ENCODE assay signal across 8 mouse cellular contexts in genomic region chr12:31074839-31075538, GRCm38 (mm10). TPM values are rescaled to one million over a fixed set of nuclear protein-coding genes. Genes with fewer than 3 reads are reported as not detected.
DNase-seq lines count a peak whose midpoint lies in the region; ATAC-seq and TF ChIP-seq lines count a peak whose summit lies in the region.

No protein-coding gene starts in this region.

- peak overlapping the region; percentile 97 for H3K4me2 ChIP-seq in heart, embryonic 12.5 days
- H3K4me2 ChIP-seq in kidney, postnatal 0 days (ENCODE audit: low read length): peak overlapping the region; percentile 63

- DNase-seq in left cerebral cortex, postnatal 25 days (ENCODE audit: low spot score in 2 of 2): peak; percentile 6 to 10
- no peak for DNase-seq in left cerebral cortex, postnatal 14 days (ENCODE audit: low spot score in 2 of 2)
- DNase-seq in brain, embryonic 14.5 days (ENCODE audit: low read depth): peak; percentile 56
- DNase-seq in kidney, postnatal 0 days (ENCODE audit: low spot score): peak; percentile 42
- DNase-seq in lung, postnatal 4 days: peak; percentile 14 to 44
- DNase-seq in spleen, postnatal 4 days (ENCODE audit: low spot score in 2 of 2): peak; percentile 22 to 67
- DNase-seq in gastrocnemius, postnatal 14 days: no peak

- no peak for TF ChIP-seq POLR2A in brain, embryonic 14.5 days (IDR thresholded peaks at IDR 0.05; ENCODE audit: borderline replicate concordance, extremely low read depth, insufficient read depth, insufficient read length, poor library complexity, severe bottlenecking)

- H3K4me3 ChIP-seq in heart, embryonic 12.5 days: peak overlapping the region; percentile 47
- peak overlapping the region; percentile 62 for H3K4me3 ChIP-seq in kidney, postnatal 0 days (replicated peaks; ENCODE audit: low read depth, low read length)

- intact Hi-C loops in left cerebral cortex, postnatal 25 days (cut with DNase I): no loop called here
- intact Hi-C loops in left cerebral cortex, postnatal 14 days (cut with DNase I): no loop called here
- intact Hi-C loops in gastrocnemius, postnatal 14 days (cut with DNase I; ENCODE audit: low total_unique reads): no loop called here

- H3K27ac ChIP-seq in heart, embryonic 12.5 days (ENCODE audit: poor library complexity, severe bottlenecking): no peak overlapping the region
- peak overlapping the region; percentile 82 for H3K27ac ChIP-seq in kidney, postnatal 0 days

- peak overlapping the region; percentile 52; the same call in 1 of the 2 replicates for H3K9ac ChIP-seq in heart, embryonic 12.5 days
- peak overlapping the region; percentile 55 for H3K9ac ChIP-seq in kidney, postnatal 0 days (ENCODE audit: low read depth, low read length)

- no peaks in the 10 kb centered on the region for H3K9me3 ChIP-seq in heart, embryonic 12.5 days (replicated peaks)
- no peaks in the 10 kb centered on the region for H3K9me3 ChIP-seq in kidney, postnatal 0 days (replicated peaks; ENCODE audit: low read length)

- no peak for TF ChIP-seq CTCF in brain, embryonic 14.5 days (IDR thresholded peaks at IDR 0.05; ENCODE audit: borderline replicate concordance, extremely low read depth, insufficient read depth, insufficient read length)
- TF ChIP-seq CTCF in kidney, postnatal 0 days (IDR thresholded peaks at IDR 0.05; ENCODE audit: low read depth): no peak

- 2% methylated on average over 24 of the region's 24 CpGs for WGBS in heart, embryonic 12.5 days
- WGBS in kidney, postnatal 0 days: 3% methylated on average over 24 of the region's 24 CpGs

- peak; percentile 55; the same call in 1 of the 2 replicates for ATAC-seq in heart, embryonic 12.5 days (ENCODE audit: insufficient number of reproducible peaks, low FRiP score)
- ATAC-seq in kidney, postnatal 0 days (replicated peaks; ENCODE audit: low FRiP score, low read depth): peak; percentile 83

- peaks cover 34% of the 10 kb centered on the region for H3K27me3 ChIP-seq in heart, embryonic 12.5 days (replicated peaks)
- no peaks in the 10 kb centered on the region for H3K27me3 ChIP-seq in kidney, postnatal 0 days (ENCODE audit: insufficient read depth, low read length)

- no peaks in the 10 kb centered on the region for H3K36me3 ChIP-seq in heart, embryonic 12.5 days
- H3K36me3 ChIP-seq in kidney, postnatal 0 days (ENCODE audit: insufficient read depth, low read length): no peaks in the 10 kb centered on the region

- H3K4me1 ChIP-seq in heart, embryonic 12.5 days (replicated peaks): peaks cover 17% of the 10 kb centered on the region
- no peaks in the 10 kb centered on the region for H3K4me1 ChIP-seq in kidney, postnatal 0 days (replicated peaks; ENCODE audit: insufficient read depth, low read length)

RNA-seq across cellular contexts. Expression of gene Fam110c, which starts 1.3 kb away (rescaled TPM):
- not detected for total RNA-seq in left cerebral cortex, postnatal 25 days (2021)
- not detected for total RNA-seq in left cerebral cortex, postnatal 14 days (2021)
- 0.03 TPM in 1 of 2 replicates, not detected in the other for polyA plus RNA-seq in brain, embryonic 14.5 days (2012; rRNA removed)
- 0.81 and 1.2 TPM in 2 replicates for polyA plus RNA-seq in heart, embryonic 12.5 days (2016; fragmentation: Nextera tagmentation; extraction: Ambion mirVana)
- polyA plus RNA-seq in kidney, postnatal 0 days (2015; fragmentation: Nextera tagmentation; extraction: Ambion mirVana): 7.9 and 8.1 TPM in 2 replicates
- total RNA-seq in gastrocnemius, postnatal 14 days (2021): not detected

Comparison
In these comparisons a context has a peak if more than half of its experiments do, and no peak if none do; other contexts are left out.
1. DNase-seq: peak in left cerebral cortex, postnatal 25 days (2 of 2), brain, embryonic 14.5 days (single experiment), kidney, postnatal 0 days (single experiment), lung, postnatal 4 days (2 of 2) and spleen, postnatal 4 days (2 of 2); none in left cerebral cortex, postnatal 14 days (0 of 2) and gastrocnemius, postnatal 14 days (single experiment).